Mouse (Mus musculus): ENCODE results near the gene Gm3055.

The Gm3055 gene

GRCm38 (mm10) chr10:81770506-81771403, at the start of gene Gm3055:
Gm3055 (minus strand) TSS chr10:81771161.
- WGBS, result no CpG with 5 or more reads among the region's 43 CpGs

GRCm38 (mm10) chr10:81811899-81812298, 40.9 kb upstream of the Gm3055 start, which contains the start of gene Gm4767:
Gm4767 (plus strand) TSS chr10:81812186.
- WGBS, result 29% methylated on average over 18 of the region's 20 CpGs

- no CpG with 5 or more reads among the region's 3 CpGs for WGBS
Measured at GRCm38 (mm10) chr10:81771404-81771777, 430 bp upstream of the Gm3055 start.

- WGBS, result no CpG with 5 or more reads among the region's 46 CpGs
Measured at GRCm38 (mm10) chr10:81704531-81705301, 66.2 kb downstream of the Gm3055 start, which contains the start of gene Zfp433. Zfp433 (plus strand) TSS chr10:81704825.

Data from cerebral cortex, adult 2 months (tissue).